Mouse (Mus musculus) liver, embryonic 14.5 days (tissue): ENCODE data around the gene Slc9a1.

Experiments
- CTCF ChIP-seq: IDR thresholded peaks from 2 replicates; pipeline ENCODE4 v1.5.1; 2016; ENCODE audit warnings: antibody characterized with exemption, low read depth, control low read depth
- EP300 ChIP-seq: IDR thresholded peaks from 2 replicates; pipeline ENCODE4 v1.6.1; 2016; ENCODE audit warnings: antibody characterized with exemption, low read depth

GRCm38 (mm10) chr4:133387053-133387452 lies 17.5 kb downstream of the Slc9a1 start:
- no peak for TF ChIP-seq CTCF
- no peak for TF ChIP-seq EP300
